Mouse (Mus musculus): Measurements from ENCODE around the gene Trim71.

DNA sequence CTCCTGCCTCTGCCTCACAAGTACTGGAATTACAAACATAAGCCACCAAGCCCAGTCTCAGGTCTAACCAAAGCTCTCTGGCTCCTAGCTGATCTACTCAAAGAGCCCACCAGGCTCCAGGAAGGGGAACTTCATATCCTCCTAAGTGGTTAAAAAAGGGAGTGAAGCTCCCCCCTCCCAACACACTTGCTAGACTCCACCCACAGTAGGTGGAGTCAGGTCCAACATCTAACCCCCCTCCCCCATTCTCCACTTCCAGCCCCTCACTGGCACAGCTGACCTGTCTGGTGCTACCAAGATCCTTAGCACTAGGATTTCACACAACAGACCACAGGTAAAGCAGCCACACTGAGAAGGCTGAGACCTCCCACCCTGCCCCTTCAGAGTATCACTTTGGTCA, 10.3 kb downstream of the Trim71 start:
- TF ChIP-seq CTCF (IDR thresholded peaks at IDR 0.05; ENCODE audit: low read depth, low read length) = no peak
- TF ChIP-seq POLR2A (IDR thresholded peaks at IDR 0.05; ENCODE audit: extremely low read depth, insufficient read depth, low read length) = no peak
